Mouse (Mus musculus): ENCODE measurements at regions not wholly inside any gene's neighbourhood (a gene's known extent, or its start where the extent isn't known, plus 50 kb on each side); places are given as distances from the start of the nearest gene placed in this dataset.
A peak's percentile ranks its signal among the peaks of the same experiment; 100 is the strongest.

GRCm38 (mm10) chr2:144895254-144895653 is 71.8 kb downstream of the Scp2d1 start:
- no peak for DNase-seq (ENCODE audit: low spot score in 2 of 2)

GRCm38 (mm10) chr2:144896430-144896829 is 73.0 kb downstream of the Scp2d1 start:
- DNase-seq (ENCODE audit: low spot score in 2 of 2) = peak in 1 of 2 experiments; percentile 4

GRCm38 (mm10) chr2:144906786-144907185 is 83.3 kb downstream of the Scp2d1 start:
- peak in 1 of 2 experiments; percentile 12 for DNase-seq (ENCODE audit: low spot score in 2 of 2)

GRCm38 (mm10) chr2:144945840-144946239 is 122.4 kb downstream of the Scp2d1 start:
- no peak for DNase-seq (ENCODE audit: low spot score in 2 of 2)

- DNase-seq (ENCODE audit: low spot score in 2 of 2) = no peak
Observed at GRCm38 (mm10) chr2:144946468-144946867, 123.0 kb downstream of the Scp2d1 start.

- DNase-seq (ENCODE audit: low spot score in 2 of 2) = no peak
Observed at GRCm38 (mm10) chr2:144949232-144949631, 125.8 kb downstream of the Scp2d1 start.

Measured in layer of hippocampus, postnatal 14 days (tissue).